Mouse (Mus musculus): ENCODE results near the gene Amt. TPM values are rescaled to one million over a fixed set of nuclear protein-coding genes. Genes with fewer than 3 reads are reported as not detected.

The Amt gene
- polyA plus RNA-seq (2016; fragmentation: Nextera tagmentation; extraction: Ambion mirVana), result 17.4 and 17.5 TPM in 2 replicates

- peak within 1 kb of the TSS; percentile 16 for H3K4me3 ChIP-seq
- H3K4me2 ChIP-seq (replicated peaks), result peak within 1 kb of the TSS; percentile 40
- 18% methylated on average over 18 of the region's 18 CpGs for WGBS
- peaks cover 9% of the 10 kb centered on the region; the same call in 1 of the 2 replicates for H3K4me1 ChIP-seq
- peaks cover 33% of the 10 kb centered on the region for H3K36me3 ChIP-seq
- H3K9ac ChIP-seq, result peak within 1 kb of the TSS; percentile 31
- H3K27ac ChIP-seq, result peak within 1 kb of the TSS; percentile 24
- no peaks in the 10 kb centered on the region for H3K27me3 ChIP-seq
- ATAC-seq (ENCODE audit: insufficient number of reproducible peaks, insufficient read depth, low FRiP score, low TSS enrichment), result peak; percentile 70; the same call in 1 of the 2 replicates
- no peaks in the 10 kb centered on the region for H3K9me3 ChIP-seq
Measured at GRCm38 (mm10) chr9:108296453-108297355, at the start of gene Amt. TSS of gene Amt (plus strand) at chr9:108296853.

- H3K4me3 ChIP-seq, result no peak overlapping the region
- H3K4me2 ChIP-seq (replicated peaks), result no peak overlapping the region
- WGBS, result 39% methylated on average over 5 of the region's 5 CpGs
- peaks cover 24% of the 10 kb centered on the region for H3K36me3 ChIP-seq
- no peaks in the 10 kb centered on the region for H3K4me1 ChIP-seq
- no peak overlapping the region for H3K9ac ChIP-seq
- ATAC-seq (ENCODE audit: insufficient number of reproducible peaks, insufficient read depth, low FRiP score, low TSS enrichment), result no peak
- no peaks in the 10 kb centered on the region for H3K27me3 ChIP-seq
- no peaks in the 10 kb centered on the region for H3K9me3 ChIP-seq
- H3K27ac ChIP-seq, result no peak overlapping the region
Measured at GRCm38 (mm10) chr9:108248957-108249356, 47.7 kb upstream of the Amt start.

- no peak for ATAC-seq (ENCODE audit: insufficient number of reproducible peaks, insufficient read depth, low FRiP score, low TSS enrichment)
- Histone ChIP-seq H3K4me3 (no peak overlapping the region), H3K9me3 (no peaks in the 10 kb centered on the region), H3K9ac (no peak overlapping the region), H3K4me1 (no peaks in the 10 kb centered on the region), H3K27me3 (no peaks in the 10 kb centered on the region), H3K36me3 (peaks cover 21% of the 10 kb centered on the region), H3K4me2 (replicated peaks) (no peak overlapping the region), H3K27ac (no peak overlapping the region)
- WGBS, result 89% methylated on average over 6 of the region's 6 CpGs
Measured at GRCm38 (mm10) chr9:108251877-108252276, 44.8 kb upstream of the Amt start.

- 97% methylated on average over 7 of the region's 7 CpGs for WGBS
- H3K9me3 ChIP-seq, result no peaks in the 10 kb centered on the region
- no peaks in the 10 kb centered on the region for H3K27me3 ChIP-seq
- no peak for ATAC-seq (ENCODE audit: insufficient number of reproducible peaks, insufficient read depth, low FRiP score, low TSS enrichment)
- no peak overlapping the region for H3K9ac ChIP-seq
- no peak overlapping the region for H3K4me3 ChIP-seq
- H3K4me1 ChIP-seq, result no peaks in the 10 kb centered on the region
- H3K27ac ChIP-seq, result no peak overlapping the region
- H3K36me3 ChIP-seq, result peaks cover 21% of the 10 kb centered on the region
- H3K4me2 ChIP-seq (replicated peaks), result no peak overlapping the region
Measured at GRCm38 (mm10) chr9:108252766-108253165, 43.9 kb upstream of the Amt start.

- Histone ChIP-seq H3K36me3 (no peaks in the 10 kb centered on the region), H3K4me3 (no peak overlapping the region), H3K9me3 (no peaks in the 10 kb centered on the region), H3K9ac (no peak overlapping the region), H3K4me2 (replicated peaks) (no peak overlapping the region), H3K27ac (no peak overlapping the region), H3K4me1 (peaks cover 13% of the 10 kb centered on the region), H3K27me3 (no peaks in the 10 kb centered on the region)
- WGBS, result 83% methylated on average over 4 of the region's 4 CpGs
- no peak for ATAC-seq (ENCODE audit: insufficient number of reproducible peaks, insufficient read depth, low FRiP score, low TSS enrichment)
Measured at GRCm38 (mm10) chr9:108260526-108260925, 36.1 kb upstream of the Amt start.

- Histone ChIP-seq H3K9ac (no peak overlapping the region), H3K27ac (no peak overlapping the region), H3K4me2 (replicated peaks) (peak overlapping the region; percentile 74), H3K27me3 (no peaks in the 10 kb centered on the region), H3K4me1 (peaks cover 13% of the 10 kb centered on the region), H3K36me3 (no peaks in the 10 kb centered on the region), H3K4me3 (no peak overlapping the region), H3K9me3 (no peaks in the 10 kb centered on the region)
- ATAC-seq (ENCODE audit: insufficient number of reproducible peaks, insufficient read depth, low FRiP score, low TSS enrichment), result no peak
- 76% methylated on average over 7 of the region's 7 CpGs for WGBS
Measured at GRCm38 (mm10) chr9:108261865-108262264, 34.8 kb upstream of the Amt start.

GRCm38 (mm10) chr9:108262494-108263049 lies 34.1 kb upstream of the Amt start:
- peak overlapping the region; percentile 92 for H3K4me3 ChIP-seq
- no peaks in the 10 kb centered on the region for H3K27me3 ChIP-seq
- H3K27ac ChIP-seq, result 0 out of 2 replicates have a peak overlapping the region, but pooled peaks have one; percentile 90
- H3K36me3 ChIP-seq, result no peaks in the 10 kb centered on the region
- H3K9me3 ChIP-seq, result no peaks in the 10 kb centered on the region
- peaks cover 13% of the 10 kb centered on the region for H3K4me1 ChIP-seq
- peak overlapping the region; percentile 74 for H3K4me2 ChIP-seq (replicated peaks)
- ATAC-seq (ENCODE audit: insufficient number of reproducible peaks, insufficient read depth, low FRiP score, low TSS enrichment), result no peak
- WGBS, result 45% methylated on average over 11 of the region's 11 CpGs
- peak overlapping the region; percentile 87; the same call in 1 of the 2 replicates for H3K9ac ChIP-seq

- peak; percentile 43 for ATAC-seq (ENCODE audit: insufficient number of reproducible peaks, insufficient read depth, low FRiP score, low TSS enrichment)
- under 1% methylated on average over 61 of the region's 62 CpGs for WGBS
- peaks cover 13% of the 10 kb centered on the region for H3K4me1 ChIP-seq
Measured at GRCm38 (mm10) chr9:108263131-108263681, 33.4 kb upstream of the Amt start.

GRCm38 (mm10) chr9:108263690-108264190 lies 32.9 kb upstream of the Amt start, which contains the start of gene Dag1:
TSS of gene Dag1 (minus strand) at chr9:108263958.
- peak; percentile 96 for ATAC-seq (ENCODE audit: insufficient number of reproducible peaks, insufficient read depth, low FRiP score, low TSS enrichment)
- Histone ChIP-seq H3K4me1 (peaks cover 13% of the 10 kb centered on the region), H3K27me3 (no peaks in the 10 kb centered on the region), H3K4me2 (replicated peaks) (peak within 1 kb of the TSS; percentile 74), H3K9me3 (no peaks in the 10 kb centered on the region), H3K27ac (peak within 1 kb of the TSS; percentile 90), H3K4me3 (peak within 1 kb of the TSS; percentile 92), H3K9ac (peak within 1 kb of the TSS; percentile 87), H3K36me3 (no peaks in the 10 kb centered on the region)
- under 1% methylated on average over 70 of the region's 71 CpGs for WGBS

More at GRCm38 (mm10) chr9:108263131-108263681, 33.4 kb upstream of the Amt start:
- Histone ChIP-seq H3K4me2 (replicated peaks) (peak overlapping the region; percentile 74), H3K9me3 (no peaks in the 10 kb centered on the region), H3K27me3 (no peaks in the 10 kb centered on the region), H3K36me3 (no peaks in the 10 kb centered on the region), H3K27ac (peak overlapping the region; percentile 90), H3K4me3 (peak overlapping the region; percentile 92), H3K9ac (peak overlapping the region; percentile 87)

- WGBS, result 10% methylated on average over 10 of the region's 10 CpGs
- H3K9ac ChIP-seq, result peak overlapping the region; percentile 39; the same call in 1 of the 2 replicates
- H3K4me2 ChIP-seq (replicated peaks), result peak overlapping the region; percentile 74
- no peaks in the 10 kb centered on the region for H3K27me3 ChIP-seq
- peaks cover 13% of the 10 kb centered on the region for H3K4me1 ChIP-seq
- peak; percentile 61 for ATAC-seq (ENCODE audit: insufficient number of reproducible peaks, insufficient read depth, low FRiP score, low TSS enrichment)
- H3K27ac ChIP-seq, result peak overlapping the region; percentile 90
- H3K36me3 ChIP-seq, result no peaks in the 10 kb centered on the region
- H3K9me3 ChIP-seq, result no peaks in the 10 kb centered on the region
- peak overlapping the region; percentile 92 for H3K4me3 ChIP-seq
Measured at GRCm38 (mm10) chr9:108264191-108264921, 32.3 kb upstream of the Amt start.

Measured in embryonic facial prominence, embryonic 12.5 days (tissue).